Mouse (Mus musculus) left cerebral cortex, postnatal 25 days (tissue): ENCODE results near the gene Rad51b. TPM values are rescaled to one million over a fixed set of nuclear protein-coding genes. Genes with fewer than 3 reads are reported as not detected.

Source experiments
- DNase-seq, 2 experiments: peaks; one replicate each; pipeline ENCODE4 v3.0.0; 2022; ENCODE audit warnings: low spot score in 2 of 2, mixed read lengths in 1 of 2
- intact Hi-C: fragments of 180-260 bp; cut with DNase I; formaldehyde crosslinking; loops from one replicate; pipeline ENCODE4 v1.15.1; 2025
- total RNA-seq, 2 experiments: library from RNA; stranded (reverse); gene quantifications; 2 replicates each; pipeline ENCODE4 v1.2.3; 2021

Rad51b gene
- total RNA-seq, 2 experiments from 2014 or later, result 0.32 TPM; not detected in 1

GRCm38 (mm10) chr12:79368818-79369217 lies 71.7 kb downstream of the Rad51b start:
- intact Hi-C loops, result no loop called here
- no peak for DNase-seq

- intact Hi-C loops, result no loop called here
- no peak for DNase-seq
These were observed 72.6 kb downstream of the Rad51b start for GRCm38 (mm10) chr12:79369512-79370165.

GRCm38 (mm10) chr12:79372697-79373096 lies 75.6 kb downstream of the Rad51b start:
- DNase-seq, result no peak
- intact Hi-C loops, result no loop called here

- intact Hi-C loops, result no loop called here
- no peak for DNase-seq
These were observed 80.3 kb downstream of the Rad51b start for GRCm38 (mm10) chr12:79377378-79377777.

GRCm38 (mm10) chr12:79377861-79378260 lies 80.8 kb downstream of the Rad51b start:
- no peak for DNase-seq
- intact Hi-C loops, result no loop called here

GRCm38 (mm10) chr12:79380190-79380589 lies 83.1 kb downstream of the Rad51b start:
- no peak for DNase-seq
- intact Hi-C loops, result no loop called here

GRCm38 (mm10) chr12:79381489-79381888 lies 84.4 kb downstream of the Rad51b start:
- intact Hi-C loops, result no loop called here
- no peak for DNase-seq

- intact Hi-C loops, result no loop called here
- no peak for DNase-seq
These were observed 85.3 kb downstream of the Rad51b start for GRCm38 (mm10) chr12:79382416-79382815.

- no peak for DNase-seq
- intact Hi-C loops, result no loop called here
These were observed 86.5 kb downstream of the Rad51b start for GRCm38 (mm10) chr12:79383583-79383982.

GRCm38 (mm10) chr12:79384787-79385186 lies 87.7 kb downstream of the Rad51b start:
- intact Hi-C loops, result no loop called here
- no peak for DNase-seq

GRCm38 (mm10) chr12:79385199-79385598 lies 88.1 kb downstream of the Rad51b start:
- DNase-seq, result no peak

GRCm38 (mm10) chr12:79387886-79388285 lies 90.8 kb downstream of the Rad51b start:
- intact Hi-C loops, result no loop called here
- no peak for DNase-seq

More at GRCm38 (mm10) chr12:79385199-79385598, 88.1 kb downstream of the Rad51b start:
- intact Hi-C loops, result no loop called here

- no peak for DNase-seq
- intact Hi-C loops, result no loop called here
These were observed 92.2 kb downstream of the Rad51b start for GRCm38 (mm10) chr12:79389251-79389650.

- intact Hi-C loops, result no loop called here
- DNase-seq, result no peak
These were observed 92.9 kb downstream of the Rad51b start for GRCm38 (mm10) chr12:79389971-79390370.

GRCm38 (mm10) chr12:79393636-79394035 lies 96.6 kb downstream of the Rad51b start:
- intact Hi-C loops, result no loop called here

GRCm38 (mm10) chr12:79403992-79404391 lies 106.9 kb downstream of the Rad51b start:
- no peak for DNase-seq
- intact Hi-C loops, result no loop called here

More at GRCm38 (mm10) chr12:79393636-79394035, 96.6 kb downstream of the Rad51b start:
- DNase-seq, result no peak

- intact Hi-C loops, result no loop called here
- no peak for DNase-seq
These were observed 107.4 kb downstream of the Rad51b start for GRCm38 (mm10) chr12:79404494-79404893.

GRCm38 (mm10) chr12:79408677-79409076 lies 111.6 kb downstream of the Rad51b start:
- no peak for DNase-seq
- intact Hi-C loops, result no loop called here

- intact Hi-C loops, result no loop called here
- DNase-seq, result no peak
These were observed 112.2 kb downstream of the Rad51b start for GRCm38 (mm10) chr12:79409126-79409860.

GRCm38 (mm10) chr12:79412894-79413507 lies 115.9 kb downstream of the Rad51b start:
- intact Hi-C loops, result no loop called here
- no peak for DNase-seq

GRCm38 (mm10) chr12:79417360-79417759 lies 120.3 kb downstream of the Rad51b start:
- intact Hi-C loops, result no loop called here
- no peak for DNase-seq
